Mouse (Mus musculus) kidney, postnatal 36 days (tissue): ENCODE results near the gene Shoc2.

Experiments
- DNase-seq, 2 experiments: peaks; one replicate each; pipeline ENCODE4 v3.0.0; 2021 to 2022; ENCODE audit warnings: mixed read lengths in 2 of 2

The Shoc2 gene

DNA sequence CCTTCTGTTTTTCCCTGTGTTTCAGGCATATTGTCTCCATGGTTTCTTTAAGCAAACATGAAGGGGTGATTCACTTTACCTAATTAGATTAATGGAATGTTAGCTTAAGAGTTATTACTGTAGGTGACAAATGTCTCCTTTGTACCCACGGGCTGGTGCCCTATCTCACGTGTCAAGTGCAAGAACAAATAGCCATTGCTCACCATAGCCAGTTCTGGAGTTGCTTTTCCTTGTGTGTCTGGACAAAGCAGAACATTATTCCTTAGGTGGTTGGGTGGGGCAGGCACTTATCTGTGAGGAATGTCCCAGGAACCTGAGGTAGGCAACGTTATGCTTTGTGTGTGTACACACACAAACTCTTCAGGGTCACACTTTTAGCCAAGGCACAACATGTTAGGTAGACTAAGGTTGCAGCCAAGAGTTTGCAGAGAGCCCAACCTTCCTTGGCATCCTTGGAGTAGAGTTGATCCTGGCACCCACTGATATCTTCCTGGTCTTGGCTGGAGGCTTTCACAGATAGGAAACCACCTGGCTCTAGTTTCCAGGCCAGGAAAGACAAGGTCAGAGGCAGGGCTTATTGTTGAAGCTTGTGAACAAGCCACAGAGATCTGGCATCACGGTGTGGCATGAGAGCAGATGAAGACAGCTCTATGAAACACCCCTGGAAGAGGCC, 96.4 kb downstream of the Shoc2 start:
- DNase-seq = no peak

DNA sequence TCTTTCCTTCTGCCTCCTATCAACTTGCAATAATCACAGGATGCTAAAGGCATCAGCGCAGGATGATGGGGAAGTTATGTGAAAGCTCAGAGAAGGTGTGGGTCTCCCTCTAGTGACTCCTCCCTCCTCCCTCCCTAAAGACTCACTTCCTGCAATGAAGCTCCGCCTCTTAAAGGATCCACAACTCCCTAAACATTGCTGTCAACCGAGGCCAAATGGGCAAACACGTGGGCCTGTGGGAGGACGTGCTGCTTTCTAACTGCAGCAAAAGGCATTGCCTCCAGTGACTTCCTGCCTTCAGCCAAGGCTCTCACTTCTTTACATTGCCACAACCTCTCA, 96.9 kb downstream of the Shoc2 start:
- DNase-seq = no peak

DNA sequence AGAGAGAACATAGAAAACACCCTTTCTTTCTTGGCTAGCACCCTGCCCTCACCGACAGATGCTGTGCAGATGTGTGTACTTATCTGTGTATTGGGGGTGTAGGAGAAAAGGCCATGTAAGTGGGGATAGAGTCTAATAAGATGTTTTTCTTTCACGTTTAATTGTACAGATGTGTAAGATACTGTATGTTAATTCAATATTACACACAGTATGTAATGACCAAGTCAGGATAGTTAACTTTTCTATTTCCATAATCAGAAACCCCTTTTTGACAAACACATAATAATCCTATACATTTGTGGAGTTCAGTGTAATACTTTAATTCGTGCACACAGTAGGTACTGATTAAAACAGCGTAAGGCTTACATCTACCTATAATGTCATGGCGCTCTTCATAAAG, 99.7 kb downstream of the Shoc2 start, which contains the start of gene Adra2a:
Gene Adra2a (plus strand): TSS at position 301 of the 400 bp plus-strand sequence.
- DNase-seq = no peak

DNA sequence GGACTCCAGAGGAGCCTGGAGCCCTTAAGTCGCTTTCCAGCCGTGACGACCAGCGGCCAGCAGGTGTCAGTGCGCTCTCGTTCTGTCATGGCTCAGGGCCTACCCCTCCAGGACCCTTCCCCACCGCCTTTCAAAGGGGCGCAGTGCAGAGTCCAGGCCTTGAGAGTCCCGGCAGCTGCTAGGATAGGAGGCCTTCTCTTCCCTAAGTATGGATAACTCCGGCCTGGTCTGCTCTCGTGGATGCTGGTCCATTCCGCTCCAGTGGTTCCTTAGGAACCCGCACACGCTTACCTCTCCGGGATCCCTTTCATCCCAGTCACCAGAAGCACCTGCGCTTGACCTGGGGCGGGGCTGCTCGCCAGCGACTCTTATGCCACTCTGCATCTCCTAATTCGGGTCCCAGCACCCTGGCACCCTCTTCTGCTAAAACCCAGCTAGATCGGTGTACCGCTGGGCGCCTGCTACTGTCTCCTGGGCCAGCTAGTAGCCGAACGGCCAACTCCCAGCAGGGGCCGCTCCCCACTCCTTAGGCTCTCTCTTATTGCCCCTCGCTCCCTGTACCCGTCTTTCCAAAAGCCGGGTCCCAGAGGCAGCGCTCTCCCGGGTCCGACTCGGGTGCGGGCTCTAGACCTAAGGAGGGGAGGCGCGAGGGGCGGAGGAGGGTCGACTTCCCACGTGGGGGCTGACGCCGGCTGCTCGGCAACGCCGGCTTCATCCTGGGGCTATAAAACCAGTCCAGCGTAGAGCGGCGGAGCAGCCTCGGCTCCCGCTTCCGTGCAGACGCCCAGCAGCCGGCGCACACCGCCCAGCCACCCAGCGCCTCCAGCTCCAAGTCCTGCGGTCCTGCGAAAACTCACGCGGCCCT, 100.6 kb downstream of the Shoc2 start:
- DNase-seq = peak; percentile 40 to 78

DNA sequence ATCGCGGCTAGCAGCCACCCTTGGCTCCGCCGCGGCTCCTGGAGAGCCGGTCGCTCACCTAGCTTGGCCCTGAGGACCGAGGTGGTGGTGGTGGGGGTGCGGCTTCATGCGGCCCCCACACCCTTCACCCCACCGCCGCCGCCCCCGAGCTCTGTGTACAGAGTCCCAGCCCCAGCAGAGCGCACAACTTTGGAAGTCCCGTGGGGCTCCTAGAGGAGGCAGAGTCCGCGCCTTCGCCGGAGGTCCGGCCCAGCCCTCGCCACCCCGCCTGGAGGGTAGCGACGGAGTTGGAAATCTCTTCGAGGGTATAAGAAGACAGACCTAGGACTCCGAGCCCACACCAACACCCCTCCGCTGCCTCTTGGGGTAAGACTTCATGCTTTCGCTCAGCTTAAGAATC, 101.3 kb downstream of the Shoc2 start:
- peak in 1 of 2 experiments; percentile 27 for DNase-seq

DNA sequence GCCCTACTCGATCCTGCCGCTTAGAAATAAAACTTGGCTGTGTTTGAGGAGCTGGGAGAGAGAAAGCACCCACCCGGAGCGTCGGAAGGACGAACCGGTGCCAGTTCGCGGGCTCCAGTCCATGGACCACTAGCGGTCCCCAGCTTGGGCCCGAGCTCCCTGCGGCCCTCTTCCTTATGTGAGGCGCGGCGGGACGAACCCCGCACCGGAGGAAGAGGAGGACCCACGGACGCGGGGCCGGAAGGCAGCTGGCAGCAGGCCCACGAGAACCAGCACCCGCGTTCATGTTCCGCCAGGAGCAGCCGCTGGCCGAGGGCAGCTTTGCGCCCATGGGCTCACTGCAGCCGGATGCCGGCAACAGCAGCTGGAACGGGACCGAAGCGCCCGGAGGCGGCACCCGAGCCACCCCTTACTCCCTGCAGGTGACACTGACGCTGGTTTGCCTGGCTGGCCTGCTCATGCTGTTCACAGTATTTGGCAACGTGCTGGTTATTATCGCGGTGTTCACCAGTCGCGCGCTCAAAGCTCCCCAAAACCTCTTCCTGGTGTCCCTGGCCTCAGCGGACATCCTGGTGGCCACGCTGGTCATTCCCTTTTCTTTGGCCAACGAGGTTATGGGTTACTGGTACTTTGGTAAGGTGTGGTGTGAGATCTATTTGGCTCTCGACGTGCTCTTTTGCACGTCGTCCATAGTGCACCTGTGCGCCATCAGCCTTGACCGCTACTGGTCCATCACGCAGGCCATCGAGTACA, 102.0 kb downstream of the Shoc2 start:
- DNase-seq = peak in 1 of 2 experiments; percentile 36

DNA sequence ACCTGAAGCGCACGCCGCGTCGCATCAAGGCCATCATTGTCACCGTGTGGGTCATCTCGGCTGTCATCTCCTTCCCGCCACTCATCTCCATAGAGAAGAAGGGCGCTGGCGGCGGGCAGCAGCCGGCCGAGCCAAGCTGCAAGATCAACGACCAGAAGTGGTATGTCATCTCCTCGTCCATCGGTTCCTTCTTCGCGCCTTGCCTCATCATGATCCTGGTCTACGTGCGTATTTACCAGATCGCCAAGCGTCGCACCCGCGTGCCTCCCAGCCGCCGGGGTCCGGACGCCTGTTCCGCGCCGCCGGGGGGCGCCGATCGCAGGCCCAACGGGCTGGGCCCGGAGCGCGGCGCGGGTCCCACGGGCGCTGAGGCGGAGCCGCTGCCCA, 102.6 kb downstream of the Shoc2 start:
- peak in 1 of 2 experiments; percentile 6 for DNase-seq

DNA sequence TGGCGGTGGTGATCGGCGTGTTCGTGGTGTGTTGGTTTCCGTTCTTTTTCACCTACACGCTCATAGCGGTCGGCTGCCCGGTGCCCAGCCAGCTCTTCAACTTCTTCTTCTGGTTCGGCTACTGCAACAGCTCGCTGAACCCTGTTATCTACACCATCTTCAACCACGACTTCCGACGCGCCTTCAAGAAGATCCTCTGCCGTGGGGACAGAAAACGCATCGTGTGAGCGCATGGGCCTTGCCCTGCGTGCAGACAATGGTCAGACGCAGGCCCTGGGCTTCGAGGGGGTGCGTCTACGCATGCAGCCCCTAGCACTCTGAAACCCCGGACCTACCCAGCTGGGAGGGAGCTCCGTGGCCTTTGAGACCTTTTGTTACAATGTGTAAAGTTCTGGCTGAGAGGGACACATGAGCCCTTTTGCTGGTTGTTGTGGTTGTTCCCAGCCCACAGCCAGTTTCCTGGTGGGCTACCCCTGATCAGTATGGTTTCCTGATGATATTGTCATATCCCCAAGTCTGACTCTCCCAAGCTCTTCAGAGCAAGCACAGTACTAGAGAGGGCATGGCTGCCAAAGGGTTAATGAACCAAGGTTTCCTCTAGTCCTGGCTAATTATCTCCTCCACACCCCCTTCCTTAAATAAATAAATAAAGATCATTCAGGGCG, 103.4 kb downstream of the Shoc2 start:
- peak in 1 of 2 experiments; percentile 12 for DNase-seq

DNA sequence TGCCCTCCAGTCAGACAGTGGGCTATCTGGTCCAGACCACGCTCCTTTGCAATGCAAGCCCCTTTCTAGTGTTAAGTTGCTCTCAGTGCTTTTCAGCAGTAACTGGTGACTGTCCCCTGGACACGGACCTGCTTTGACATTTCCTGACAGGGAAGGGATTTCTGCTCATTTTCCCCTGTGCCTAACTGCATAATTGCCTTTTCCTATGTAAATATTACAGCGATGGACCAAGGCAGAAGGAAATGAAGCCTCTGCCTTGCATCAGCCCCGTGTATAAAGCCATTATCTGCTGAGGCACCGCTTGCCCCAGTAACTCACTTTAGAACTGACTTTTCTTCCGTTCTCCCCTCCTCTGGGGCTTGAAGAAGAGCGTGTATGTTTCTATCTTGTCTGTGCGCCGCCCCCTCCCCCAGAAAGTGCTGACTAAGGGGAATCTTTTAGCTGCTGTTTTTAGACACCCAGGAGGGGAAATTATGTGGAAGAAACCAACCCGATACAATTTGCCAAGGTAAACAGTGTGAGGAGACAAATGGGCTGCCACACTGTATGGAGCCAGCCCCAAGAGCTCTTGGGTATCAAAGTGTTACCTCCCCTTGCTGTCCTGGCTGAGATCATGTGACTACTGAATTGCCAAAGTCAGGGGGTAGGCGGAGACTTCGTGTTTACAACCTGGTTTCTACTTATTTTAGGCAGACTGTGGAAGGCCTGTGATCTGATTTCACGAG, 104.2 kb downstream of the Shoc2 start:
- no peak for DNase-seq

DNA sequence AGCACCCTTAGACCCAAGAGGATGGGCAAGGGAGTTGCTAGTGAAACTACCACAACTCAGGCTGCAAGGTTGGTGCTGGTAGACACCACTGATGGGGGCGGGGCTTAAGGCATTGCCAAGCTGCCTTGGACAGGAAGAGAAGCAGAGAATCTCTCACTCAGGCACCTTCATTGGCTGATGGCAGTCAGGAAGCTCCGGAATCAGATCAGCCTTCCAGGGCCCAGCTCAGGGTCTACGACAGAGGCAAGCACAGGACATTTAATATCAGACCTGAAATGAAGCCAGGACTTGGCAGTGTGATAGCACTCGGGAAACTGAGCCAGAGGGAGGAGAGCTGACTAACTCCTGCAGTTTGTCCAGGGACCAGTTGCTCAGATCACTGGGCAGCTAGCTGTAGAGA, 107.5 kb downstream of the Shoc2 start:
- no peak for DNase-seq

DNA sequence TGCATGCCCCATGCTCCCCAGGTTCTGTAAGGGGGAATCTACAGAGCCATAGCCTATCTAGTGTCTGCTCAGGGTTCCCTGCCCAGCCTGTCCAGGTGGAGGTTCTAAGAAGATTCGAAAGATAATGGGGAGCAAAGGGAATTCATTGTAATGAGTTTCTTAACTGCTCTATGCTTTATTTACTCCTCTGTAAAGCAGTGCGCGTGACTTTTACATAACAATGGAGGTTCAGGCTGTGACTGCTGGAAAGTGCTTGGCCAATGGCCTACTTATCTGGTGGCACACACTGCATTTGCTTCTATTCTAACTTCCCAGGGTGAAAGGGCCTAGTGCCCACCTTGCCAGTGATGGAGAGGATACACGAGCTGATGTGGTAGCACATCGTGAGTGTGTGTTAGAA, 111.7 kb downstream of the Shoc2 start:
- no peak for DNase-seq

DNA sequence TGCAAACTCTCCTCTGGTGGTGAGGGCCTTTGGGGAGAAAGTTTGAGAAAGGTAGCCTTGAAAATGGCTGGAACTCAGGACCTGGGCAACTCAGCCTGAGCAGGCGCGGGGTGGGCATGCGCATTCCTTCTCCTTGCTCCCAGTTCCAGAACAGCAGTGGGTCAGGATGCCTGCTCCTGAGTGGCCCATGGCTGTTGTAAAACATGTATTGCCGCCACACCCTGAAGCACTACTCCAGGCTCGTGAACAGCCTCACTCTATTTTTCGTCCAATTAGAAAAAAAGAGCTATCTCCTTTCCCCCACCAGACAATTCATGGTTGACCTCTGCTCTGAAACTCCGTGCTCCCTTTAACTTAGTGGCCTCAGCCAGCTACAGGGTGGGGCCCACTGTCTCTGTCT, 124.3 kb downstream of the Shoc2 start:
- DNase-seq = no peak

DNA sequence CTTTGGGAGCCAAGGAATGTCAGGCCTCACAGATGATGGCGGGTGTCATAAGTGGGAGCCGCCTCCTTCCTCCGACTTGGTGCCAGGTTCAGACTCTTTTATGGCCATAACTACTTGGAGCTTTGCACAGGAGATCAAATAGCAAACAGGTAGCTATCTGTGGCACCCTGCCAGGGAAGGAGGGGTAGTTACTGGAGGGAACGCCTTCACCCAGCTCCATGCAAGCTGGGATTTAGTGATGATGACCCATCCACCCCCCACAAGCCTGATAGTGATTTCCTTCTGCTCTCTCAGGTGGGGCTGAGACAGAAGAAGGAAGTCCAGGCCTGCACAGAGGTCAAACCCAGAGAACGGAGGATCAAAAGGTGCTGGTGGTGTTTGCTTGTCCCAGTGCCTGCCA, 126.4 kb downstream of the Shoc2 start:
- DNase-seq = peak in 1 of 2 experiments; percentile 46

DNA sequence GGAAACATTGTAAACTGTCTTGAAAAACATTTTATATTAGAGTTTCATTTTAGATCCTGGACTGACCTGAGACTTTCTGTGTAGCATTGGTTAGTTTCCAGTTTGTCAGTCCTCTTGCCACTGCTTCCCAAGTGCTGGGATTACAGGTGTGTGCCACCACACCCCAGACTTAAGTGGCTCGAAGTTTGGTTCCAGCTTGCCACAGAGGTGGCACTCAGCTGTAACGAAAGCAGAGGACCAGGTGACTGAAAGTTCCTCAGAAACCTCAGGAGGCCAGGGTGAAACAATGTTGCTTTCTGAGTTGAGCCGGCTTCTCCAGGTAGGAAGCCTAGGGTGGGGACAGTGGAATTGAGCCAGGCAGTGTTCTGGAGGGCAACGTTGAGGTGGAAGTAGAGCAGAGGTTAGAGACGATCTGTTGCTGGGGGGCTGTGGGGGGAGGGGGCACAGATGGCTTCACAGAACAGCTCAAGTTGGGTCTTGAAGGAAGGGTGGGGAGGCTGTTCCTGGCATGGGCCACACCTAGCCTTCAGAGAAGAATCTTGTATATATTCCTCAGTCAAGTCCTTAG, 128.2 kb downstream of the Shoc2 start:
- DNase-seq = no peak

DNA sequence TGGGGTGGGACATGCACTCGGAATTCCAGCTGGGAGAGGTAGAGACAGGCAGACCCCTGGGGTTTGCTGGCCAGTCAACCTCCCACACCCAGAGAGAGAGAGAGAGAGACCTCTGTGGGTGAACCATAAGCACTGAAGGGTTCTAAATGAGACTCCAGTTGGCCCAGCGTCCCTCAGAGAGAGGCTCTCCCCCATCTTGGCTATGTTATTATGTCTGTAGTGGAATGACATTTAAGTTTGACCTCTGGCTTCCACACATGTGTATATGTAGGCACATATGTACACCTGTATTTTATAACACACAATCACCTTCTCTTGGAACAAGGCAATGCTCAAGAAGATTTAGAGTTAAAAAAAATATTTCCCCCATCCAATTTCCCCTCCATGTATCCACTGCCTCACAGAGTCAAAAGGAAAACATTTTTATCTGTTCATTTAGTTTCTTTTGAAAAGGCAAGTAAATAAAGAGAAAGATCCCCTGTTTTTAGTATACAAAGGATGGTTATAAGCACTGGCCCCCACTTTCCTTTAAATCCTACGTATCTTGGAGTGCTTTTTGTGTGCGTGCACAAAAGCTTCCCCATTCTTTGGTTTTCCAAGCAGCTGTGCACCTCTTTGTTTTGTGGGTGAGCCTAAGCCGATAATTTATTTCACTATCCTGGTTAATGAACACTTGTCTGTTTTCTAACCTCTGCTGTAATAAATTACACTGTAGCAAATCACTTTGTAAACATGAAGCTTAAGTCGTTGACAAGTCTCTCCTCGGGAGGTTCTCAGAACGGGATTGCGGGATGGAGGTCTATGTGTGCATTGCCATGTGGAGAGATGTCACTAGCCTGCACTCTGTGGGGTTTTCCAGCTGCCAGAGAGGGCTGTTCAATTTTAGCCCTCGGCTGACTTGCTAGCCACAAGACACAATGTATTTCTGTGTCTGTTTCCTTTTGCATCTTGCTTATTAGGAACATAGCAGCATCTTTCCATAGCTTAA, 132.6 kb downstream of the Shoc2 start:
- no peak for DNase-seq

DNA sequence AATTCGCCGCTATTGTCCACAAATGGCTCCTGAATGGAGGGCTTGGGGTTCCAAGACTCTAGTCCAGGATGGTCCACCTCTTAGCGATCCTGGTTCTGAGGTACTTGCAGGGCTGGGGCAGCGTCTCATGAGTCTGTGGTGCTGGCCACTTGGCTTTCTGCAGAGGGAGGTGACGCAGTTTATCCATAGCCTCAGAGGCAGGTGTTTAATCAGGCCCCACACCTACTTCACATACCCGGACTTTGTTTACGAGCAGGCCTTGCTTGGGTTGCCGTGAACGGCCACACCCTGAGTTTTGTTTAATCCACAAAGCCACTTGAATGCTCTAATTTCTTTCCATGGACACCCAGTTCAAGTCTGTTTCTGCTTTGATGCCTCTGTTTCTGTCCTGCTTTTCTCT, 137.2 kb downstream of the Shoc2 start:
- DNase-seq = no peak

DNA sequence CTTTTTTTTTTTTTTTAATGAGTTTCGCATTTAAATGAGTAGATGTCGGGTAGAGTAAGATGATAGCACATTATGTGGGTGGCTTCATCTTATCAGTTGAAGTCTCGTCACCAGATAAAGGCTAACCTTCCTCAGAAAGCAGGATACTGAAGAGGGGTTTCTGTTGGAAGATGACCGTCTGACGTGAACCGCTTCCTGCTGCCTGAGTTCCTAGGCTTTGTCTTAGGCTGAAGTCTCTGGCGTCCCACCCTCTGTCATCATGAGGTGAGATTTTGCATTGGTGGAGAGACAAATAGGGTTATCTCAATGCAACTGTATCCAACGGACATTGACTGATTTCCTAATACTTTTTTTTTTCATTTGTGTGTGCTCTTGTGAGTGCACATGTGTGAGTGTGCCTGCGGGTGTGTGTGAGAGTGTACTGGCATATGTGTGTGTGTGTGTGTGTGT, 137.6 kb downstream of the Shoc2 start:
- DNase-seq = no peak
